10 mouse cellular contexts compared by ENCODE assay signal in the genomic region with DNA sequence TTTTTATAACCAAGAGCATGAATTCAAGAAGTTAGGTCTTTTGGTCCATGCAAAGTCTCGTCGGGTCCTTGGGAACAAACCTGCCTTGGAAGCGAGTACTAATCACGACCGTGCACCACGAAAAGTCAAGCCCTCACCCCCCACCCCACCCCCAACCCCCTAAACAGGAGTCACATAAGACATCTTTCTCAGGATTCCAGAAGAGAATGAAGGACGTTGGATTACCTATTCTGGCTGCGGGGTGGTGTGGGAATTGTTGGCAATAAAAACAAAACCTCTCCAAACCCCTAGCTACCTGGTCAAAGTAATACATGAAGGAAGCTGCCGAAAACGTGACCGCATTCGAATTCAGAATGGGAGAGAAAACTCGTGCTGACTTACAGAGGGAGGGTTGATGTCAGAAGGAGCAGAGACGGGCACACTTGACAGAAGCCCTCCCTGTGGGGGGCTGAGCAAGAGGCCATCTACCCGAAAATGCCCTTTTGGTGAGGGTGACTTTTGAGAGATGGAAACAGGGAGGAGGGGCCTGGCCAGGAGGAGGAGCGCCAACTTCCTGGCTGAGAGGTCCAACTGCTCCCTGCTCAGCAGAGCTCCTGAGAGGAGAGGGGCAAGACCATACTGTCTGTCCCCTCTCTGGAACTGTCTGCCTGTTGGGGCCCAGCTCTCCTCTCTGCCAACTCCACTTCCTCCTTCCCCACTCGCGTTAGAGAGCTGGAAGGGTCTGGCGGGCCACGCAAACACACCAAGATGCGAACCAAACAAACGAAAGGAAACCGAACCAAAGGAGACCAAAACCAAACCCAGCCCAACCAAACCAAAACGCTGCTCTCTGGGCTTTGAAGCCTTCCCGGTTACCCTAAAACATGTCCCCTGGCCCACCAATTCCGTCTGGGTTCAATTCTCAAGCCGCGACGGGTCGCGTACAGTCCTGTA. TPM values are rescaled to one million over a fixed set of nuclear protein-coding genes. Genes with fewer than 3 reads are reported as not detected.
DNase-seq lines count a peak whose midpoint lies in the region; ATAC-seq lines count a peak whose summit lies in the region.
"Not testable (repeated sequence)": the region's sequence is repeated elsewhere in the genome, so short reads cannot be mapped to it uniquely, and the experiment has no call there.
"Had no signal": no experiment of that assay in that cellular context is flagged by ENCODE, and none has a peak within 500 bp of the region (broad histone marks: within the 10 kb centered on the region; RNA-seq: fewer than 3 reads in every experiment).

No protein-coding gene starts in this region.

- peak; percentile 25 for DNase-seq in adrenal gland, postnatal 10 days
- peak; percentile 77 for DNase-seq in induced T-regulatory cell, adult 2 months (ENCODE audit: low read depth)
- peak; percentile 4 for DNase-seq in lung, postnatal 36 days
- DNase-seq in yolk sac, embryonic 10.5 days (ENCODE audit: low spot score) = peak; percentile 32

- H3K4me2 ChIP-seq in embryonic facial prominence, embryonic 15.5 days (replicated peaks) = peak overlapping the region; percentile 70
- H3K4me2 ChIP-seq in heart, embryonic 12.5 days = peak overlapping the region; percentile 77
- peak overlapping the region; percentile 74 for H3K4me2 ChIP-seq in limb, embryonic 13.5 days (replicated peaks)
- peak overlapping the region; percentile 68 for H3K4me2 ChIP-seq in neural tube, embryonic 15.5 days

- not testable (repeated sequence) for H3K9me3 ChIP-seq in embryonic facial prominence, embryonic 15.5 days (replicated peaks); heart, embryonic 12.5 days (replicated peaks); limb, embryonic 13.5 days; neural tube, embryonic 15.5 days (replicated peaks)

- not testable (repeated sequence) for H3K4me1 ChIP-seq in embryonic facial prominence, embryonic 15.5 days; heart, embryonic 12.5 days (replicated peaks); limb, embryonic 13.5 days; neural tube, embryonic 15.5 days

- H3K36me3 ChIP-seq in embryonic facial prominence, embryonic 15.5 days; heart, embryonic 12.5 days; limb, embryonic 13.5 days; neural tube, embryonic 15.5 days: not testable (repeated sequence)

- peak overlapping the region; percentile 56 for H3K4me3 ChIP-seq in embryonic facial prominence, embryonic 15.5 days (replicated peaks)
- H3K4me3 ChIP-seq in heart, embryonic 12.5 days = peak overlapping the region; percentile 64
- H3K4me3 ChIP-seq in limb, embryonic 13.5 days = peak overlapping the region; percentile 54
- peak overlapping the region; percentile 47 for H3K4me3 ChIP-seq in neural tube, embryonic 15.5 days (replicated peaks)

- not testable (repeated sequence) for ATAC-seq in embryonic facial prominence, embryonic 15.5 days (ENCODE audit: insufficient number of reproducible peaks, low FRiP score, low TSS enrichment, low read depth); heart, embryonic 12.5 days (ENCODE audit: insufficient number of reproducible peaks, low FRiP score); limb, embryonic 13.5 days (ENCODE audit: low FRiP score, low read depth); neural tube, embryonic 15.5 days (ENCODE audit: low FRiP score)

- WGBS in embryonic facial prominence, embryonic 15.5 days = 8% methylated on average over 29 of the region's 31 CpGs
- WGBS in heart, embryonic 12.5 days = 9% methylated on average over 29 of the region's 31 CpGs
- 8% methylated on average over 29 of the region's 31 CpGs for WGBS in limb, embryonic 13.5 days
- WGBS in neural tube, embryonic 15.5 days = 12% methylated on average over 29 of the region's 31 CpGs

- H3K9ac ChIP-seq in embryonic facial prominence, embryonic 15.5 days = peak overlapping the region; percentile 70
- H3K9ac ChIP-seq in heart, embryonic 12.5 days = peak overlapping the region; percentile 85
- H3K9ac ChIP-seq in limb, embryonic 13.5 days = peak overlapping the region; percentile 75
- H3K9ac ChIP-seq in neural tube, embryonic 15.5 days (replicated peaks) = peak overlapping the region; percentile 33

- peak overlapping the region; percentile 98 for H3K27ac ChIP-seq in embryonic facial prominence, embryonic 15.5 days (replicated peaks)
- H3K27ac ChIP-seq in heart, embryonic 12.5 days (ENCODE audit: poor library complexity, severe bottlenecking) = peak overlapping the region; percentile 98
- H3K27ac ChIP-seq in limb, embryonic 13.5 days = peak overlapping the region; percentile 95
- H3K27ac ChIP-seq in neural tube, embryonic 15.5 days (replicated peaks) = peak overlapping the region; percentile 74

- H3K27me3 ChIP-seq in embryonic facial prominence, embryonic 15.5 days; heart, embryonic 12.5 days (replicated peaks); limb, embryonic 13.5 days; neural tube, embryonic 15.5 days (replicated peaks): not testable (repeated sequence)

RNA-seq across cellular contexts. Expression of gene Gm13271, which starts 2.2 kb away (rescaled TPM):
- not detected for total RNA-seq in adrenal gland, postnatal 10 days (2021)
- polyA plus RNA-seq in embryonic facial prominence, embryonic 15.5 days (2015; fragmentation: Nextera tagmentation; extraction: Ambion mirVana) = not detected in 2 replicates
- polyA plus RNA-seq in heart, embryonic 12.5 days (2016; fragmentation: Nextera tagmentation; extraction: Ambion mirVana) = not detected in 2 replicates
- not detected in 2 replicates for polyA plus RNA-seq in limb, embryonic 13.5 days (2015; fragmentation: Nextera tagmentation; extraction: Ambion mirVana)
- polyA plus RNA-seq in neural tube, embryonic 15.5 days (2015; fragmentation: Nextera tagmentation; extraction: Ambion mirVana) = not detected in 2 replicates
- total RNA-seq: heart, postnatal 14 days had no signal
- polyA plus RNA-seq: activated CD4-positive, CD25-positive, alpha-beta regulatory T cell, adult 4 months had no signal

RNA-seq across cellular contexts. Expression of gene Gm13283, which starts 3.1 kb away (rescaled TPM):
- under 1 TPM in 1 of 2 experiments, not detected in 1; 0.24 TPM for total RNA-seq in adrenal gland, postnatal 10 days (2021)
- 0.32 and 0.75 TPM in 2 replicates for polyA plus RNA-seq in embryonic facial prominence, embryonic 15.5 days (2015; fragmentation: Nextera tagmentation; extraction: Ambion mirVana)
- 0.14 TPM in 1 of 2 replicates, not detected in the other for polyA plus RNA-seq in heart, embryonic 12.5 days (2016; fragmentation: Nextera tagmentation; extraction: Ambion mirVana)
- polyA plus RNA-seq in limb, embryonic 13.5 days (2015; fragmentation: Nextera tagmentation; extraction: Ambion mirVana) = 0.34 and 0.45 TPM in 2 replicates
- polyA plus RNA-seq in neural tube, embryonic 15.5 days (2015; fragmentation: Nextera tagmentation; extraction: Ambion mirVana) = 0.18 TPM in 1 of 2 replicates, not detected in the other
- total RNA-seq: heart, postnatal 14 days had no signal

RNA-seq across cellular contexts. Expression of gene Gm13290, which starts 16.8 kb away (rescaled TPM):
- total RNA-seq in adrenal gland, postnatal 10 days (2021) = not detected
- polyA plus RNA-seq in embryonic facial prominence, embryonic 15.5 days (2015; fragmentation: Nextera tagmentation; extraction: Ambion mirVana) = 0.49 and 0.58 TPM in 2 replicates
- 0.33 and 0.35 TPM in 2 replicates for polyA plus RNA-seq in heart, embryonic 12.5 days (2016; fragmentation: Nextera tagmentation; extraction: Ambion mirVana)
- polyA plus RNA-seq in limb, embryonic 13.5 days (2015; fragmentation: Nextera tagmentation; extraction: Ambion mirVana) = 0.46 and 0.59 TPM in 2 replicates
- polyA plus RNA-seq in neural tube, embryonic 15.5 days (2015; fragmentation: Nextera tagmentation; extraction: Ambion mirVana) = not detected in 2 replicates
- total RNA-seq: heart, postnatal 14 days had no signal
- polyA plus RNA-seq: activated CD4-positive, CD25-positive, alpha-beta regulatory T cell, adult 4 months had no signal

RNA-seq across cellular contexts. Expression of gene Gm13289, which starts 19.9 kb away (rescaled TPM):
- not detected for total RNA-seq in adrenal gland, postnatal 10 days (2021)
- polyA plus RNA-seq in embryonic facial prominence, embryonic 15.5 days (2015; fragmentation: Nextera tagmentation; extraction: Ambion mirVana) = not detected in 2 replicates
- not detected in 2 replicates for polyA plus RNA-seq in heart, embryonic 12.5 days (2016; fragmentation: Nextera tagmentation; extraction: Ambion mirVana)
- not detected in 2 replicates for polyA plus RNA-seq in limb, embryonic 13.5 days (2015; fragmentation: Nextera tagmentation; extraction: Ambion mirVana)
- not detected in 2 replicates for polyA plus RNA-seq in neural tube, embryonic 15.5 days (2015; fragmentation: Nextera tagmentation; extraction: Ambion mirVana)
- total RNA-seq: heart, postnatal 14 days had no signal
- polyA plus RNA-seq: activated CD4-positive, CD25-positive, alpha-beta regulatory T cell, adult 4 months had no signal

RNA-seq across cellular contexts. Expression of gene Gm13272, which starts 22.8 kb away (rescaled TPM):
- not detected for total RNA-seq in adrenal gland, postnatal 10 days (2021)
- polyA plus RNA-seq in embryonic facial prominence, embryonic 15.5 days (2015; fragmentation: Nextera tagmentation; extraction: Ambion mirVana) = not detected in 2 replicates
- 0.24 TPM in 1 of 2 replicates, not detected in the other for polyA plus RNA-seq in heart, embryonic 12.5 days (2016; fragmentation: Nextera tagmentation; extraction: Ambion mirVana)
- polyA plus RNA-seq in limb, embryonic 13.5 days (2015; fragmentation: Nextera tagmentation; extraction: Ambion mirVana) = not detected in 2 replicates
- polyA plus RNA-seq in neural tube, embryonic 15.5 days (2015; fragmentation: Nextera tagmentation; extraction: Ambion mirVana) = not detected in 2 replicates
- total RNA-seq: heart, postnatal 14 days had no signal
- polyA plus RNA-seq: activated CD4-positive, CD25-positive, alpha-beta regulatory T cell, adult 4 months had no signal

Comparison
In these comparisons a context has a peak if more than half of its experiments do, and no peak if none do; other contexts are left out.
1. DNase-seq: peak in every context shown above with its lines; median percentile 77 in induced T-regulatory cell, adult 2 months; 32 in yolk sac, embryonic 10.5 days; 25 in adrenal gland, postnatal 10 days; 4 in lung, postnatal 36 days.
2. H3K9ac ChIP-seq: peak in every context shown above with its lines; median percentile 85 in heart, embryonic 12.5 days; 75 in limb, embryonic 13.5 days; 70 in embryonic facial prominence, embryonic 15.5 days; 33 in neural tube, embryonic 15.5 days.